Mouse (Mus musculus) C3H10T1/2 (cell line): ENCODE results near the gene Igbp1b. TPM values are rescaled to one million over a fixed set of nuclear protein-coding genes. Genes with fewer than 3 reads are reported as not detected.

Experiments used
- polyA plus RNA-seq, 2 experiments: library from polyadenylated mRNA; unstranded; fragments of >200 nt; fragmentation: generic; extraction: Trizol; gene quantifications; one replicate each; pipeline ENCODE4 v1.2.1; 2012; ENCODE audit warnings: missing spikeins in 2 of 2

Gene Igbp1b
- polyA plus RNA-seq: not detected

GRCm38 (mm10) chr6:138658516-138658915, at the start of gene Igbp1b:
Gene Igbp1b, minus strand, starts transcription at chr6:138658544.

Other genes starting within 250 kb of the Igbp1b start
- gene Lmo3, start 76.6 kb downstream of the Igbp1b start, polyA plus RNA-seq: not detected